Mouse (Mus musculus) common myeloid progenitor, adult 5-6 weeks (primary cell): ENCODE data around the gene Prdm10. TPM values are rescaled to one million over a fixed set of nuclear protein-coding genes. Genes with fewer than 3 reads are reported as not detected.

ENCODE experiments used
- ATAC-seq: replicated peaks from 2 replicates; pipeline ENCODE4 v1.8.0; 2016; ENCODE audit warnings: low read depth, mild to moderate bottlenecking, moderate TSS enrichment, inconsistent platforms; ENCODE audit not compliant: poor library complexity, severe bottlenecking
- total RNA-seq: library from RNA; stranded (forward); fragments of 200-1000, 187-1606 nt; gene quantifications from 2 replicates; pipeline ENCODE4 v1.2.3, GENCODE M21; 2017

Prdm10 gene
- total RNA-seq, 1 experiment from 2014 or later = 11.4 TPM

DNA sequence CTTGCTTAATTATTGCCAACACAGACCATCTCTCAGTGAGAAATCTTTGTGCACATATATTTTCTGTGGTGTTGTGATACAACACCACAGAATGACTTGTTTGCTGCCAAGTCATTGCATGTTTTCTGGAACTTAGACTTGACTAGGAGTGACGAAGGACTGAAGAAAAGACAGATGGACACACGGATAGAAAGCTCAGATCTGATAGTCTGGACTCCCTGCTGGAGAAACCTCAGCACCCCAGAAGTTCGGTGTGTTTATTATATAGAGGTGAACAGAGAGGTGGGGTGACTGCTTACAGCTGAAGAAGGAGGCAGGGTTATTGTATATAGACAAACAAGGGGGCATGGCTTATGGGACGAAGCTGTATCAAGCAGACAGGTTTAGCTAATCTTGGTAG is 20.1 kb upstream of the Prdm10 start:
- no peak for ATAC-seq

DNA sequence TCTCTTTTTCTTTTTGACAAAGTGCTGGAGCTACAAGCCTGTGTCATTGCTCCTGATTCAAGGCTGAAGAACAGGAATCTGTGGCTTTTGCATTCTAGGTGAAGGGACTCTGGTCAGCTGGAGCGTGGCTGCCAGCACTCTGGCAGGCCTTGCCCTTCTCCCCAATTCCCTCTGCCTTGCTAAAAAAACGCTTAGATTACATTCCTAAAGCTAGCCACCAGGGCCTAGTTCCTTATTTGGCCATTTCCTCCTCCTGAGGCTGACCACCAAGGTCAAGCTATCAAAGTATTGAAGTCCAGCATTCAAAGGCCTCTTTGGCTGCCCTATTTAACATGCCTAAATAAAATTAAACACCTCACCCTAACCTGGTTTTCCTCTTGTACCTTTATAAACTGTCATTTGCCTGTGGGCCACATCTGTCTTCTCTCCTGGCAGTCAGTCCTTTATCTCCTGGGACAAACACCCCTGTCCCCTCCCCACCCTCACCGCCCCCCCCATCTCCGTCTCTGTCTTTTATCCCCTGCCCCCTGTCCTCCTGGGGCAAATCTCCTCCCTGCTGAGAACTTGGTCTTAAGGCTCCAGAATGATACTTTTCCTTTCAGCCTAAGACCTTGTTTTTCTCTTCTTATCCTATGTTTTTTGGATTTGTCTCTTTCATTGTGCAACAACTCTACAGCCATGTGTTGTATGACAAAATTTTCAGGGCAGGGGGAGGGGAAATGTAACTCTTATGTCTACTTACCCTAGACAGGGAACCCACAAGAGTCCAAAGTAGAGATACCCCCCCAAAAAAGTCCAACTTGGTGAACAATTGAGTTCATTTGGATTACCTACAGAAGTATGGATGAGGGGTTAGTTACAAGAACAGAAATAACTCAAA is 17.9 kb upstream of the Prdm10 start:
- ATAC-seq = no peak

DNA sequence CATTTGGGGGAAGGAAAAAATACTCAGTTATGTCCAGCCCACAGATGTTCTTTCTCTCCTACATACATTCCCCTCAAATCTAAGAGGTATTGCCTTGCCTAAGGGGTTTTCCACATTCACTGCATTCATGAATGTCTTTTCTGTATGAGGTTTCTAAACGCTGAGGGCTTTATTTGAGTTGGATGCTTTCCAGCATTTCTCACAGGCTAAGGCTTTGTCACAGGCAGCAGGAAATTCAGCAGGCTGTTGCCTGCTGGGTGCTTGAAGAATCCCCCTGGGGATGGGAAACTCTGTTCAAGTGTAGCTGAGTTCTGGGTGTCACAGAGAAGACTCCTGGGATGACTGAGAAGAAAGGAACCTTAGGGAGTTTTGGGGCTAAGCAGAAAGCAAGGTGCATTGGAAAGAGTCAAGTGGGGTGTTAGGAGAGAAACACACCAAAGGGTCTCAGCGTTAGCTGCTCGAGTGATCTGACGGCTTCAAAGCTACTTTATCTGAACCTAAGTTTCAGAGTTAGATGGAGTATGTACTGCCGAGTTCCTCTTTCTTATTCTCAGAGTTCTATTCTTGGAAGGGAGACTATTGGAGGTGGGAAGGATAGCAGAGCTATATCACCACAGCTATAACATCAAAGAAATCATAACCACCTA is 14.2 kb upstream of the Prdm10 start:
- ATAC-seq = peak; percentile 64

DNA sequence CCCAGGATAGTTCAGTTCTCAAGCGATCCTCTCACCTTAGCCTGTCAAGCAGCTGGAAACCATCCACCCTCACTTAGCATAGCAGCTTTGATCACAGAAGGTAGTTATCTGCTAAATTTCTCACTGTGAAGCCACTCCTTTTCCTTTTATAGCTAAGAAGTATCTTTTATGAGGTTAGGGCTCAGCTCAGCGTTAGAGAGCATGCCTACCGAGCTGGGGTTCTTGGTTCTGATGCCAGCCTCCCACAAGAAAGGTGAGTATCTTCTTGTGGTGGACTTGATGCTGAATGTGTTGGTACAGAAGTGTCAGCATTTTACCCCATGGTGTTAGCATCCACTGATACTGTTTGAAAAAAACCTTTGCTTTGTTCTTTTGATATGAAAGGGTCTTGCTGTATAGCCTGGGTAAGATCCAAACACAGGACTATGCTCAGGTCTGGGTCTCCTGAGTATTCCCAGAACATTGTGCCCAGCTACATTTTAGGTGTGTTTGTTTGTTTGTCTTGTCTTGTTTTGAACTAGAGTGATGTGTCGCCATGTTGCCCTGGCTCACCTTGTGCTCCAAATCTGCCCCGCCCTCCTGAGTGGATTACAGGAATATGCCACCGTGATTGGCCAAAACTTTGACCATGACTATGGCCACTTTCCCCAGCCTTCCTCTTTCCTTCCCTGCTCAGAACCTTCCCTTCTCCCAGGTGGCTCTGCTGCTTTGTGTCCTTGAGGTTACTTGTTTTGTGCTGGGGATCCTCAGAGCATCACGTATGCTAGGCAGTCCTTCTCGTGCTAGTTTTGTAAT is 8.9 kb upstream of the Prdm10 start:
- no peak for ATAC-seq

DNA sequence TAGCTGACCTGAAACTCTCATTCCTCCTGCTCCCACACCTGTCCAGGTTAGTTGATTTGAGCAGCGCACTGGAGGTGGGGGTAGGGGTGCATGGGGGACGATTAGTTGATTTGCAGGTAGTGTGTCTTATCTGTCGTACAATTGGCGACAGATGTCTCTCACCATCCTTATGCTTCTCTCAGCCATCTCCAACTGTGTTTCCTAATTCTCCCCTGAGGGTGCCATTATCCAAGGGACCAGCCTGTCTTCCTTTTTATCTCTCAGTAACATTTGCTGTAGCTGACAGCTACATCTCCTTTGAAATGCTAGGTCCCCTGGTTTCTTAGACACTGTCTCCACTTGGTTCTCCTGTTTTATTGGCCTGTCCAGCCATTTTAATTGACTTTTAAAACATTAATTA is 8.2 kb upstream of the Prdm10 start:
- ATAC-seq = peak; percentile 50; the same call in 1 of the 2 replicates

DNA sequence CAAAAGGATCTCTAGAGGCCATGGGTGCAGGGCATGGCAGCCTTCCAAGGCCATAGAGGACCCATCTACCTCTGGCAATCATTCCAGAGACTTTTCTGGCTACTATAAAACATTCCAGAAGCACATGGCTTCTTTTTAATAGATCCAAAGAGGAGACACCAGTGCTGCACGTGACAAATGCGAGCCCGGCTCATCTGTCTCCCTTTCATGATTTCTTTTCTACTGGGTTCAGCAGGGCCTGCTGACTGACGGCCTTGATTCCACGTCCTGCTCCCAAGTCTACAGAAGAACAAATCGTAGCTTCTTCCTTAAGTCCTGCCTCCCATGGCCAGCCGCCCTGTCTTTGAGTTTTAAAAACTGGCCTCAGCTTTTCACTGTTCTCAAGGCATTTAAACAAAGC is 1.7 kb upstream of the Prdm10 start:
- ATAC-seq = no peak

DNA sequence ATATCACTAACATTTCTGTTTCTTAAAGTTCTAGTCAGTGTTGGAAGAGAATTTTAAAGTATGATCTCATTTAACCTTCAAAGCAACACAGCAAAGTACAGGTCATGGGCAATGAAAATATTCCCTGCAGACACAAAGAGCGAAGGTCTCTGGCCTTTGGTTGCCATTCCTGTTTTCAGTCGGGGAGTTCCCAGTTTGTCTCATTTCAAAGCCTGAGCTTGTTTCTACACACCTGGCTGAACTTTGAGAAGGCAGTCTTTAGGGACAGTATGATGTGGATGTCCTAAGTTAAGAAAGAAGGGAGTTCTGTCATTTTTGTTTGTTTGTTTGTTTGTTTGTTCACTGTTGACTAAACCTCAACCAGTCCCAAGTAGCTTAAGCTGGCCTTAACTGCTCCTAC is 1.0 kb upstream of the Prdm10 start:
- no peak for ATAC-seq

DNA sequence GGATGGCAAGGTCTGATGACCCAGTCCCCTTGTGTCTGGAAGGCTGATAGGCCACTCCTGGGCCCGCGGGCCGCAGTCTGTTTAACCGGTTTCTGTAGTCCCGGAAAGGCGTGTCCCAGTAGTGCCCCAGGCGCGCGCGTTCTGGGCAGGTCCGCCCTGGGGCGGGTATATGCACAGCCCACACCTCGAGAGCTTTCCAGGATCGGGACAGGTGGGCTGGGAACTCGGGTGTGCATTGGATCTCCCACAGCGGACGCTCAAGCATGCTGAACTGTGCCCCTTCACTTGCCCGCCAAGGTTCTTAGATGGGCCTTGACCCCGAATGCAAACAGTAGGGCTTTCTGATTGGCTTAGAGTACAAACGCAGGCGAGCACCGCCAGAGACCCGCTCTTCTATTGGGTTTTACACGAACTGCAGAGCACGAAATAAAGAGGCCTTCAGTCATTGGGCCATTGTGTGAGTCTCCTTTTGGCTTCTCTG is 413 bp upstream of the Prdm10 start:
- ATAC-seq = peak; percentile 66

DNA sequence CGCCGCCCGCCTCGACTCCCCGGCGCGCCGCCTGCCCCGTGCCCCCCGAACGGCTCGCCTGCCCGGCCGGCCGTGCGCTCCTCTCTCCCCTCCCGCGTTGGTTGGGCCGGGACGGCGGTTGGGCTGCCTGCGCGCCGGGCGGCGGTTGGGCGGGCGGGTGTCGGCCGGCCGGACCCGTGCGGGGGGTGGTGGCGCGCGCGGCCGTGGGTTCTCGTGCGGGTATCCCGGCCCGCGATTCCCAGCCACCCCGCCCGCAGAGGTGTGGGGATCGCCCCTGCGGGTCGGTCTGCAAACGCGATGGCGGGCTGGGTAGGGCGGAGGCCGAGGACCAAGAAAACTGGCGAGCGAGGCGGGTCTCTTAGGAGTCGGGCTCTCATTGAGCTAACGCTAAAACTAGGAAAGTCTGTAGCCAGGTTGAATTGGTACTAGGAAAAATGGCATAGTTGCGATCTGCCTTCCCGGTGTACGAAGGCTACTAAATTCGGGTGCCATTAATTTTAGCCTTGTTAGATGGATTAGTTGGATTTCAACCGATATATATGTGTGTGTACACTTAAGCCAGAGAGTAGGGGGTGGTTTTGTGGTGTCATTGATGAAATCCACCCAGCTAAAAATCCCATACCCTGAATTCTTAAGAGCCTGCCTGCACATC is 799 bp downstream of the Prdm10 start:
- ATAC-seq = peak; percentile 0; the same call in 1 of the 2 replicates

DNA sequence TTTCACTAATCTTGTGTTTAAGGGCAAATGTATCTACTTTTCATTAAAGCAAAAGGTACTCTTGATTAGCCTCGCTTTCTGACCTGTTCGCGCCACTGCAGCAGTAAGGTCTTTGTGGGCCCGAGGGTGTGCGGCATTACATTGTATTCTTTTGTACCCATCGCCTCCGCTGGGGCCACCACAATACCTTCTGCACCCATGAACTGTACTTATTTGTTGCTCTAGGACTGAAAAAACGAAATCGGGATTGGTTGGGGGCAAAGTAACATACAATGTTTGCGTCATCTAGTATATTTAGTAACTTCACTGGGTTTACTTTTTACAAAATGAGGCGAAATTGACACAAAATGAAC is 1.3 kb downstream of the Prdm10 start:
- no peak for ATAC-seq

DNA sequence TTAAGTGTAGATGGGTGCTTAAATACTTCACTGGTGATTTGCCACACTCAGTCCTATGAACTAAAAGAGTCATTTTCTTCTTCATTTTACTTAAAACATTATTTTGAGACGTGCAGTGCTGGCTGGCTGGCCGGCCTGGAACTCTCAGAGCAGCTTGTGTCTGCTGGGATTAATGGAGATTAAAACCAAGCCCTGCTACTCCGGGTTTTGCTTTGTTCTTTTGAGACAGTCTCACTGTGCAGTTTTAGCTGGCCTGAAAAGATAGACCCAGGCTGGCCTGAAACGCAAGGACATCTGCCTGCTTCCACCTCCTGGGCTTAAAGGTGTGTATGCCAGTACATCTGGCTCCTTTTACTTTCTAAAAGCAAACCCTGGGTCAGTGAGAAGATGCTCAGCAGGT is 2.2 kb downstream of the Prdm10 start:
- ATAC-seq = no peak

DNA sequence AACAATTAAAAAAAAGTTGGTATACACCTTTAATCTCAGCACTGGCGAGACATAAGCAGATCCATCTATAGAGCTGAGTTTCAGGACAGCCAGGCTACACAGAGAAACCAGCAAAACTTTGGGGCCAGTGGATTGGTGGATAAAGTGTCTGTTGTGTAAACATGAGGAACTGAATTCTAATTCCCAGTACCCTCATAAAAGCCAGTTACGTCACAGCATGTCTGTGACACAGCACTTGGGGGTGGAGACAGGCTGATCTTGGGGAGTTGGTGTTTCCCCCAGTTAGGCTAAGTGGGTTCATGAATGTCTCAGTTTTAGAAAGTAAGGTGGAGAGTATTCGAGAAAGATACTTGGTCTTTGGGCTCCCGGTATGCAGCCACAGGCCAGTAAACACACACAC is 2.7 kb downstream of the Prdm10 start:
- no peak for ATAC-seq

DNA sequence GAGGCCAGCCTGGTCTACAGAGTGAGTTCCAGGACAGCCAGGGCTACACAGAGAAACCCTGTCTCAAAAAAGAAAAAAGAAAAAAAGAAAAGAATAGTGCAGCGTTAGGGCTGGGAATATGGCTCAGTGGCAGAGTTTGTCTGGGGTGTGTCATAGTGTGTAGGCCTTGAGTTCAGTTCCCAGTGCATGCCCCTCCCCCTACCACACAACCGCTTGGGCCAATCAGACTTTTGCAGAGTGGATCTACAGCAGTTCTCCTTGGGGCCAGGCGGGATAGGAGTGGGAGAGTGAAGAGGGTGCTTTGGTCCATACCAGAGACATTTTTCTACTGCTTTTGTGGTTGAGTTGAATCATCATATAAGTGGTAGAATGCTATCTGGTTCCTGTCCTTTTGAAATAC is 3.6 kb downstream of the Prdm10 start:
- ATAC-seq = no peak

DNA sequence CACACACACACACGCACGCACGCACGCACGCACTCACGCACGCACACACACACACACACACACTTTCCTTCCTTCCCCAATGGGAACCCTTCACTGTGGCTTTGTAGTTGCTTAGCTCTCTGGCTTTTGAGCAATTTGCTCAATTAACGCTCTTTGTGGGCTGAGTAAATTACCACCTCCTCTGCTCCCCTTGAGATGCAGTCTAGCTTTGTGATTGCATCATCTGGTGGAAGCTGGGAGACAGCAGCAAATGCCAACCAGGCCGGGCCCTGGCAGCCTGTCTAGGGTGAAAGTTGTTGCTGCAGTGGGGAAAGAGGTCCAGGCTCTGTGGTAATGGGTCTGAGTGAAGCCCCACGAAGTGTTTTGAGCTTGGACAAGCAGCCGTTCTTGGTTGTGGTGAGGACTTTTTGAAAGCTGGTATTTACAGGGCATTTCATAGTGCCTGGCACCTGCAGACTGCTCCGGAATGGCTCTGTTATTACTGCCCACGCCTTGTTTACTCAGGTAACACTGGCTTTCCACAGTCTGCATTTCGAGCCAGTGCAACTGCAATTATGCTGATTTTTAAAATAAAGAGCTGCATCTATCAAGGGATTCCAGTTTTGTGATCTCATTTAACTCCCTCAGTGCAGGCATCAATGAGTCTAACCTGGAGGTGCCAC is 10.0 kb downstream of the Prdm10 start:
- ATAC-seq = peak; percentile 93

DNA sequence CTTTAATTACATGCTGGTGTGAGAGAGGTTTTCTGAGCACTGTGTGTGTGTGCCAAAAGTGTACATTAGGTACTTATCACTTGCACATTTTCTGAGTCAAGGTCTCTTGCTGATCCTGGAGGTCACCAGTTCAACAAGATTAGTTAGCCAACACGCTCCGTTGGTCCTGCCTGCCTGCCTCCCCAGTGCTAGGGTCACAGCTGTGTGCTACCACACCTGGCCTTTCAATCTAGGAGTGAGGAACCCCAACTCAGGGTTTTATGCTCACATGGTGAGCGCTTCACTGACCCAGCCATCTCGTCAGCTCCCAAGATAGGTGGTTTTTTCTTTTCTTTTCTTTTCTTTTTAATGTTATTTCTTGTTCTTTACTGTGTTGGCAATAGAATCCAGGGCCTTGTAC is 11.6 kb downstream of the Prdm10 start:
- no peak for ATAC-seq

DNA sequence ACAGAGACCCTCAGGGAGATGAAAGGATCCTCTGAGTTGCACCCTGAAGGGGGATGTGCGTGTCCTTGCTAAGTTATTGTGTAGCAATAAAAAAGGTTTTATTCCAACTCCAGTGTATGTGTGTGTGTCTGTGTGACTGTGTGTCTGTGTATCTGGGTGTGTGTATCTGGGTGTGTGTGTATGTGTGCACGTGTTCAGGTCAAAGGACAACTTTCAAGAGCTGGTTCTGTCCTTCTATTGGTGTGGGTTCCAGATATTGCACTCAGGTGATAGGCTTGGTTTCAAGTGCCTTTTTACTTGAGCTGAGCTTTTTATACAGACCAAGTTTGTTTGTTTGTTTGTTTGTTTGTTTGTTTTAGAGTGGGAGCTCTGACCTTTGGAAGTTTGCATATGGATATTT is 12.9 kb downstream of the Prdm10 start:
- ATAC-seq = no peak

DNA sequence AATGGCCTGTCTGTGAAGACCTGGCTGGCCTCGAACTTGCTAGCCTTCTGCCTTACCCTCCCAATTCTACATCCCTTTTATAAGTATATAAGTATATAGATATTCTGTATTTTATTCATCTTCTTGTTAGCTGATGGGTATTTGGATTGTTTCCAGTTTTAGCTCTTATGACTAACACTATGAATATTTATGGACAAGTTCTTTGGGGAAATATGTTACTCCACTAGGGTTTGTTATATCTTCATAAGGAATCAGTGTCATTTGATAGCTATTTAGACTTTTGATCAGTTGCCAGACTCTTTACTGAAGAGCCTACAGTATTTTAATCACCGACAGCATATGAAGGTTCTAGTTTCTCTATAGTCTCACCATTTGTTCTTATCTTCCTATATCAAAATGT is 15.0 kb downstream of the Prdm10 start:
- no peak for ATAC-seq

DNA sequence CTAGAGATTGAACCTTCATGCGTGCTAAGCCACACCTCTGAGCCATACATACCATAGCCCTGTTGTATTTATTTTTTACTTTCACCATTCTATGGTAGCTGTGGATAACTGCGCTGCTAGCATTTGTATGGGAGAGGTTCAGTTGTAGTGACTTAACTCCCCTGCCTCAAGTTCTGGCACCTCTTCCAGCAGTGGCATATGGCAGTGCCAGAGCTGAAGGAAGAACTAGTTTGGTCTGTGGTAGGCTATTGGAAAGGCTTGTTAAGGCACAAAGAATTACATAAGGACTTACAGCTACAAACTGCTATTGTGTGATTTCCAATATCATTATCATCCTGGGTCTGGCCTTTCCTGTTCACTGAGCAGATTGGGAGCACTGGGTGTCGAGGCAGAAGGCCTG is 16.0 kb downstream of the Prdm10 start:
- ATAC-seq = no peak

DNA sequence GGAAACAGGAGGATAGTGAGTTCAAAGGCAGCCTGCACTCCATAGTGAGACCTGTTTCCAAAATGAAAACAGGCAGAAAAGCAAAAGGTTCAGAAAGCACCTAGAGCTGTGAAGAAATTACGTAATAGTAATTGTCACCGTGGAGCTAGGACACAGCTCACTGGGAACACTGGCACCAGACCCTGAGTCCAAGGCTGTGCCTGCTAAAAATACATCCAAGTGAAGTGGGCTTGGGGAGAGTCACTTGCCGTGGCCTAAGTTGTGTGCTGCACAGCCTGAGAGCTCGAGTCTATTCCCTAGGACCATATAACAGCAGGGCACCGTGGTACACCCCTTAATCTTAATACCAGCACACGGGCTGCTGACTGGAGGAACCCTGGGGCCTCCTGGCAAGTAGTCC is 18.4 kb downstream of the Prdm10 start:
- ATAC-seq = no peak

DNA sequence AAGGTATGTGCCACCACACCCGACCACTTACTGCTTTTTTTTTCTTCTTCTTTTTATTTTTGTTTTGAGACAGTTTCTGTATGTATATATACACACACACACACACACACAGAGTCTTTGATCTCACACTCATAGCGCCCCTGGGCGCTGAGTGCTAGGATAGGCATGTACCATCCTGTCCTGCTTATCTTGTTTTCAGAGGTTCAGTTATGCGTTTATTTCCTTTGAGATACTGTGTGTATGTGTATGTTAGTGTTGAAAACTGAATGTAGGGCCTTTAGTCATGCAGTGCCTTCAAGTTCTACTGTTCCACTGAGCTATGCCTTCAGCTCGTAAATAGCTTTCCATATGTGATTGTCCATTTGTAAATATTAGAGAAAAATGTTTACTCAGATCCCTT is 20.2 kb downstream of the Prdm10 start:
- ATAC-seq = peak; percentile 23; the same call in 1 of the 2 replicates
